ENCODE assay signal across 29 mouse cellular contexts in genomic region chr11:119330592-119330991, GRCm38 (mm10). TPM values are rescaled to one million over a fixed set of nuclear protein-coding genes. Genes with fewer than 3 reads are reported as not detected.
DNase-seq lines count a peak whose midpoint lies in the region; ATAC-seq lines count a peak whose summit lies in the region.
"Had no signal": no experiment of that assay in that cellular context is flagged by ENCODE, and none has a peak within 500 bp of the region (broad histone marks: within the 10 kb centered on the region; RNA-seq: fewer than 3 reads in every experiment).

No protein-coding gene starts in this region.

- H3K9me3 ChIP-seq in heart, embryonic 14.5 days (ENCODE audit: control insufficient read depth, low read length): no peaks in the 10 kb centered on the region
- no peaks in the 10 kb centered on the region for H3K9me3 ChIP-seq in heart, embryonic 10.5 days
- no peaks in the 10 kb centered on the region for H3K9me3 ChIP-seq in stomach, embryonic 15.5 days
- no peaks in the 10 kb centered on the region for H3K9me3 ChIP-seq in midbrain, embryonic 14.5 days (ENCODE audit: control insufficient read depth, low read length)
- H3K9me3 ChIP-seq: kidney, embryonic 15.5 days; liver, embryonic 15.5 days; midbrain, embryonic 15.5 days had no signal

- intact Hi-C loops in heart, postnatal 14 days (cut with DNase I): no loop called here

- no peak for DNase-seq in heart, embryonic 10.5 days (ENCODE audit: low spot score)
- DNase-seq in right cerebral cortex, adult 2 months (ENCODE audit: low spot score in 2 of 2): peak; percentile 32 to 43
- no peak for DNase-seq in right cerebral cortex, postnatal 4 days
- DNase-seq in heart, postnatal 14 days: no peak
- DNase-seq in midbrain, embryonic 14.5 days: no peak
- DNase-seq: adrenal gland, adult 2 months; adrenal gland, postnatal 36 days; cerebellum, adult 8-10 months; cerebellum, postnatal 25 days; gastrocnemius, postnatal 10 days; heart, postnatal 4 days; kidney, adult 11 months; layer of hippocampus, postnatal 36 days; lung, embryonic 14.5 days; lung, postnatal 14 days; thymus, adult 18-20 months; thymus, postnatal 36 days had no signal

- H3K27ac ChIP-seq in heart, embryonic 14.5 days (replicated peaks in 1 of 2; ENCODE audit: control insufficient read depth in 1 of 2, insufficient read depth in 1 of 2, low read depth in 2 of 2, low read length in 2 of 2): no peak overlapping the region
- H3K27ac ChIP-seq in heart, embryonic 10.5 days: no peak overlapping the region
- H3K27ac ChIP-seq in stomach, embryonic 15.5 days: no peak overlapping the region
- H3K27ac ChIP-seq in midbrain, embryonic 14.5 days (replicated peaks; ENCODE audit: low read depth, low read length): no peak overlapping the region
- H3K27ac ChIP-seq: hindbrain, embryonic 14.5 days; kidney, embryonic 15.5 days; liver, embryonic 15.5 days; midbrain, embryonic 15.5 days had no signal

- no peak overlapping the region for H3K9ac ChIP-seq in heart, embryonic 14.5 days (ENCODE audit: low read length)
- no peak overlapping the region for H3K9ac ChIP-seq in stomach, embryonic 15.5 days
- H3K9ac ChIP-seq in midbrain, embryonic 14.5 days (replicated peaks; ENCODE audit: low read length): no peak overlapping the region
- H3K9ac ChIP-seq: hindbrain, embryonic 14.5 days; kidney, embryonic 15.5 days; liver, embryonic 15.5 days; lung, embryonic 14.5 days; midbrain, embryonic 15.5 days had no signal

- peaks cover 9% of the 10 kb centered on the region; the same call in 1 of the 2 replicates for H3K27me3 ChIP-seq in heart, embryonic 14.5 days (ENCODE audit: control insufficient read depth, insufficient read depth, low read length)
- H3K27me3 ChIP-seq in heart, embryonic 10.5 days (ENCODE audit: insufficient read depth, poor library complexity, severe bottlenecking): peaks cover 55% of the 10 kb centered on the region
- H3K27me3 ChIP-seq in stomach, embryonic 15.5 days (replicated peaks): no peaks in the 10 kb centered on the region; the same call in 1 of the 2 replicates
- no peaks in the 10 kb centered on the region for H3K27me3 ChIP-seq in midbrain, embryonic 14.5 days (ENCODE audit: control insufficient read depth, insufficient read depth, low read length)
- H3K27me3 ChIP-seq: kidney, embryonic 15.5 days; midbrain, embryonic 15.5 days had no signal

- 48% methylated on average over 4 of the region's 4 CpGs for WGBS in heart, embryonic 14.5 days
- WGBS in heart, embryonic 10.5 days: 66% methylated on average over 4 of the region's 4 CpGs
- WGBS in stomach, embryonic 15.5 days: 56% methylated on average over 4 of the region's 4 CpGs
- WGBS in midbrain, embryonic 14.5 days: 63% methylated on average over 4 of the region's 4 CpGs

- no peak overlapping the region for H3K4me3 ChIP-seq in heart, embryonic 14.5 days (ENCODE audit: control insufficient read depth in 1 of 2, insufficient read depth in 1 of 2, low read depth in 1 of 2, low read length in 2 of 2)
- H3K4me3 ChIP-seq in heart, embryonic 10.5 days: no peak overlapping the region
- no peak overlapping the region for H3K4me3 ChIP-seq in stomach, embryonic 15.5 days (replicated peaks)
- H3K4me3 ChIP-seq in midbrain, embryonic 14.5 days (replicated peaks; ENCODE audit: low read depth, low read length): no peak overlapping the region
- H3K4me3 ChIP-seq: kidney, embryonic 15.5 days; liver, embryonic 15.5 days; midbrain, embryonic 15.5 days had no signal

- no peak overlapping the region for H3K4me2 ChIP-seq in heart, embryonic 14.5 days (ENCODE audit: low read length)
- no peak overlapping the region for H3K4me2 ChIP-seq in stomach, embryonic 15.5 days
- H3K4me2 ChIP-seq in midbrain, embryonic 14.5 days (ENCODE audit: low read length): no peak overlapping the region
- H3K4me2 ChIP-seq: hindbrain, embryonic 14.5 days; kidney, embryonic 15.5 days; liver, embryonic 15.5 days; lung, embryonic 14.5 days; midbrain, embryonic 15.5 days had no signal

- ATAC-seq in heart, embryonic 14.5 days (ENCODE audit: insufficient number of reproducible peaks, insufficient read depth, low FRiP score, low read depth): 0 out of 2 replicates have a peak, but pooled peaks have one; percentile 22
- 0 out of 2 replicates have a peak, but pooled peaks have one; percentile 54 for ATAC-seq in stomach, embryonic 15.5 days (ENCODE audit: insufficient read depth, low FRiP score, low read depth)
- ATAC-seq in midbrain, embryonic 14.5 days (ENCODE audit: low FRiP score, low TSS enrichment): no peak
- ATAC-seq: CD4-positive, CD25-positive, alpha-beta regulatory T cell, adult 4 months; forebrain, embryonic 16.5 days; inflammation-experienced regulatory T-cells, adult 6 months; midbrain, embryonic 15.5 days had no signal

- no peaks in the 10 kb centered on the region for H3K4me1 ChIP-seq in heart, embryonic 14.5 days (ENCODE audit: control insufficient read depth in 2 of 2, insufficient read depth in 2 of 2, low read length in 2 of 2)
- no peaks in the 10 kb centered on the region for H3K4me1 ChIP-seq in heart, embryonic 10.5 days
- H3K4me1 ChIP-seq in stomach, embryonic 15.5 days: no peaks in the 10 kb centered on the region
- no peaks in the 10 kb centered on the region for H3K4me1 ChIP-seq in midbrain, embryonic 14.5 days (ENCODE audit: control insufficient read depth, insufficient read depth, low read length)
- H3K4me1 ChIP-seq: kidney, embryonic 15.5 days; liver, embryonic 15.5 days; midbrain, embryonic 15.5 days had no signal

- no peaks in the 10 kb centered on the region for H3K36me3 ChIP-seq in heart, embryonic 14.5 days (ENCODE audit: control insufficient read depth, insufficient read depth, low read length)
- H3K36me3 ChIP-seq in heart, embryonic 10.5 days: no peaks in the 10 kb centered on the region
- H3K36me3 ChIP-seq in stomach, embryonic 15.5 days: no peaks in the 10 kb centered on the region
- H3K36me3 ChIP-seq in midbrain, embryonic 14.5 days (ENCODE audit: control insufficient read depth, insufficient read depth, low read length): no peaks in the 10 kb centered on the region
- H3K36me3 ChIP-seq: kidney, embryonic 15.5 days; liver, embryonic 15.5 days; midbrain, embryonic 15.5 days had no signal

RNA-seq across cellular contexts. Expression of gene Card14, which starts 23.0 kb away (rescaled TPM):
- polyA plus RNA-seq in heart, embryonic 14.5 days (2014; fragmentation: Nextera tagmentation; extraction: Ambion mirVana): 0.39 and 0.51 TPM in 2 replicates
- 0.24 and 0.48 TPM in 2 replicates for polyA plus RNA-seq in heart, embryonic 10.5 days (2016; fragmentation: Nextera tagmentation; extraction: Ambion mirVana)
- 1.8 and 2.0 TPM in 2 replicates for polyA plus RNA-seq in stomach, embryonic 15.5 days (2015; fragmentation: Nextera tagmentation; extraction: Ambion mirVana)
- under 1 TPM; 0.14 to 0.15 TPM for total RNA-seq in heart, postnatal 14 days (2021)
- 0.11 and 0.16 TPM in 2 replicates for polyA plus RNA-seq in midbrain, embryonic 14.5 days (2014; fragmentation: Nextera tagmentation; extraction: Ambion mirVana)
- total RNA-seq: granulocyte monocyte progenitor cell, adult 5-6 weeks had no signal
- polyA plus RNA-seq: CD4-positive, CD25-positive, alpha-beta regulatory T cell, adult 4 months; forebrain, embryonic 11.5 days; inflammation-experienced regulatory T-cells, adult 6 months; lung, embryonic 14.5 days; neural tube, embryonic 11.5 days had no signal

RNA-seq across cellular contexts. Expression of gene Sgsh, which starts 24.7 kb away (rescaled TPM):
- 6.9 and 7.4 TPM in 2 replicates for polyA plus RNA-seq in heart, embryonic 14.5 days (2014; fragmentation: Nextera tagmentation; extraction: Ambion mirVana)
- polyA plus RNA-seq in heart, embryonic 10.5 days (2016; fragmentation: Nextera tagmentation; extraction: Ambion mirVana): 7.1 and 7.9 TPM in 2 replicates
- polyA plus RNA-seq in stomach, embryonic 15.5 days (2015; fragmentation: Nextera tagmentation; extraction: Ambion mirVana): 8.2 and 8.3 TPM in 2 replicates
- total RNA-seq in heart, postnatal 14 days (2021): 1 to 10 TPM; 4.6 to 6.2 TPM
- polyA plus RNA-seq in midbrain, embryonic 14.5 days (2014; fragmentation: Nextera tagmentation; extraction: Ambion mirVana): 5.3 and 6.1 TPM in 2 replicates

RNA-seq across cellular contexts. Expression of gene Slc26a11, which starts 24.8 kb away (rescaled TPM):
- polyA plus RNA-seq in heart, embryonic 14.5 days (2014; fragmentation: Nextera tagmentation; extraction: Ambion mirVana): 10.5 and 11.0 TPM in 2 replicates
- polyA plus RNA-seq in heart, embryonic 10.5 days (2016; fragmentation: Nextera tagmentation; extraction: Ambion mirVana): 10.8 and 11.2 TPM in 2 replicates
- polyA plus RNA-seq in stomach, embryonic 15.5 days (2015; fragmentation: Nextera tagmentation; extraction: Ambion mirVana): 9.2 and 9.9 TPM in 2 replicates
- total RNA-seq in heart, postnatal 14 days (2021): 1 to 10 TPM; 3.1 to 5.0 TPM
- 3.9 and 5.0 TPM in 2 replicates for polyA plus RNA-seq in midbrain, embryonic 14.5 days (2014; fragmentation: Nextera tagmentation; extraction: Ambion mirVana)

RNA-seq across cellular contexts. Expression of gene Eif4a3, which starts 30.7 kb away (rescaled TPM):
- 263 and 280 TPM in 2 replicates for polyA plus RNA-seq in heart, embryonic 14.5 days (2014; fragmentation: Nextera tagmentation; extraction: Ambion mirVana)
- 366 and 405 TPM in 2 replicates for polyA plus RNA-seq in heart, embryonic 10.5 days (2016; fragmentation: Nextera tagmentation; extraction: Ambion mirVana)
- polyA plus RNA-seq in stomach, embryonic 15.5 days (2015; fragmentation: Nextera tagmentation; extraction: Ambion mirVana): 299 and 315 TPM in 2 replicates
- 10 to 100 TPM; 64.9 to 74.5 TPM for total RNA-seq in heart, postnatal 14 days (2021)
- polyA plus RNA-seq in midbrain, embryonic 14.5 days (2014; fragmentation: Nextera tagmentation; extraction: Ambion mirVana): 257 and 264 TPM in 2 replicates

Comparison
In these comparisons a context has a peak if more than half of its experiments do, and no peak if none do; other contexts are left out.
1. DNase-seq: peak in right cerebral cortex, adult 2 months (2 of 2); none in heart, embryonic 10.5 days (single experiment), right cerebral cortex, postnatal 4 days (single experiment), heart, postnatal 14 days (0 of 2) and midbrain, embryonic 14.5 days (single experiment).